Mouse (Mus musculus) midbrain, embryonic 11.5 days (tissue): ENCODE data around the gene Pid1. TPM values are rescaled to one million over a fixed set of nuclear protein-coding genes. Genes with fewer than 3 reads are reported as not detected.
A peak's percentile ranks its signal among the peaks of the same experiment; 100 is the strongest.
"Not testable (repeated sequence)": the region's sequence is repeated elsewhere in the genome, so short reads cannot be mapped to it uniquely, and the experiment has no call there.

Experiments used
- ATAC-seq: fragments of 200-750 bp; cut with Nextera tagmentation; 2 replicates; pipeline ENCODE4 v1.8.0; 2017; ENCODE audit warnings: moderate TSS enrichment, moderate library complexity; ENCODE audit not compliant: low FRiP score
- DNase-seq: peaks from one replicate; pipeline ENCODE4 v3.0.0; 2015; ENCODE audit warnings: low spot score; ENCODE audit errors: missing footprints
- H3K27ac ChIP-seq: fragments of 300-500 bp; sonication (generic); 2 replicates; pipeline ENCODE4 v1.5.1; 2014; ENCODE audit warnings: low read depth, low read length
- H3K27me3 ChIP-seq: fragments of 300-500 bp; sonication (generic); 2 replicates; pipeline ENCODE4 v1.6.1; 2014; ENCODE audit warnings: mild to moderate bottlenecking, low read length, moderate library complexity, mixed read lengths; ENCODE audit not compliant: control insufficient read depth, insufficient read depth
- H3K36me3 ChIP-seq: fragments of 300-500 bp; sonication (generic); 2 replicates; pipeline ENCODE4 v1.6.1; 2014; ENCODE audit warnings: mild to moderate bottlenecking, low read length, moderate library complexity, mixed read lengths; ENCODE audit not compliant: control insufficient read depth, insufficient read depth
- H3K4me1 ChIP-seq: fragments of 300-500 bp; sonication (generic); 2 replicates; pipeline ENCODE4 v1.6.1; 2014; ENCODE audit warnings: low read length; ENCODE audit not compliant: control insufficient read depth, insufficient read depth
- H3K4me2 ChIP-seq: fragments of 300-500 bp; sonication (generic); 2 replicates; pipeline ENCODE4 v1.6.1; 2014; ENCODE audit warnings: mild to moderate bottlenecking, moderate library complexity
- H3K4me3 ChIP-seq: fragments of 300-500 bp; sonication (generic); 2 replicates; pipeline ENCODE4 v1.5.1; 2014; ENCODE audit warnings: low read depth, low read length
- H3K9ac ChIP-seq: fragments of 300-500 bp; sonication (generic); 2 replicates; pipeline ENCODE4 v1.6.1; 2014; ENCODE audit warnings: low read length
- H3K9me3 ChIP-seq: fragments of 300-500 bp; sonication (generic); 2 replicates; pipeline ENCODE4 v1.6.1; 2016; ENCODE audit warnings: low read length; ENCODE audit not compliant: control insufficient read depth
- WGBS: fragments of 180-500 bp; shearing (Covaris S2); extraction: QIAGEN DNeasy Blood & Tissue Kit; methylation state at CpG from one replicate; pipeline ENCODE4 v1.1.7; 2014; 5-methylcytosine and 5-hydroxymethylcytosine counted together
- polyA plus RNA-seq: library from polyadenylated mRNA; unstranded; fragments of >200 nt; fragmentation: Nextera tagmentation; extraction: Ambion mirVana; gene quantifications from 2 replicates; pipeline ENCODE4 v1.2.1, GENCODE M21; 2014

Pid1 gene
- polyA plus RNA-seq, 1 experiment from 2014 or later: 25.2 TPM

DNA sequence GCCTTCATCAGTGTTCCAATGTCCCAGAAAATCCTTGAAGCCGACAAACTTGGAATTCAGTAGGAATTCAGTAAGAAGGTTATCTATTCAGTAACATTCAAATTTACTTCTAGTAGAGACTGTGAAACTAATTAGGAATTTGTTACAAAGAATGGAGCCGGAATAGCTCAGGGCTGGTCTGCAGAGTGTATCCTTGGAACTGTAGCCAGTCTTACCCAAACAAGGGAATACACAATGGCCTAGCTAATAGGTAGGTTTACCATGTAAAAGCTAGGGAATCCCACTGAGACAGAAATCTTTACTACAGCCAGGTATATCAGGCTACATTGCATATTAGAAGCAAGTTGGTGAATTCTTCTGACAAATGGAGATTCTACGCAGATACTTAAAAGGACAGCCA lies 31.2 kb downstream of the Pid1 start:
- H3K4me3 ChIP-seq, H3K27me3 ChIP-seq, H3K36me3 ChIP-seq, H3K9me3 ChIP-seq, H3K4me1 ChIP-seq, H3K9ac ChIP-seq, H3K27ac ChIP-seq, H3K4me2 ChIP-seq: not testable (repeated sequence)
- ATAC-seq (0 out of 2 replicates have a peak, but pooled peaks have one; percentile 55), DNase-seq (peak; percentile 73)
- 39% methylated on average over 3 of the region's 3 CpGs for WGBS

DNA sequence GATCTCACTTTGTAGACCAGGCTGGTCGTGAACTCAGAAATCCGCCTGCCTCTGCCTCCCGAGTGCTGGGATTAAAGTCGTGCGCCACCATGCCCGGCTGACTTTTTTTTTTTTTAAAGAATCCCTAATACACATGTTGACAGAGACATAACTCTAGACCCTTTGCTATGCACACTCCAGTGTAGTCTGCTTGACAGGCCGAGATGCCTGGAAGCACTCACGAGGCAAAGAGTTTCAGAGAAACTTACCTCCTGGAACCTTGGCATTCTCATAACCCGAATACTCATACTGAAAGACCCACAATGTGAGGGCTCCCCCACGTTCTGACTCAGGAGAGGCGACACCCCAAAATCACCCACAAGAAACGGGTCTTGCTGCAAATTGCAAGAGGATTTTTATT lies 32.1 kb downstream of the Pid1 start:
- DNase-seq, H3K36me3 ChIP-seq, H3K4me2 ChIP-seq, H3K27ac ChIP-seq, H3K9ac ChIP-seq, H3K4me1 ChIP-seq, H3K4me3 ChIP-seq, H3K27me3 ChIP-seq, ATAC-seq, H3K9me3 ChIP-seq: not testable (repeated sequence)
- 85% methylated on average over 12 of the region's 12 CpGs for WGBS

DNA sequence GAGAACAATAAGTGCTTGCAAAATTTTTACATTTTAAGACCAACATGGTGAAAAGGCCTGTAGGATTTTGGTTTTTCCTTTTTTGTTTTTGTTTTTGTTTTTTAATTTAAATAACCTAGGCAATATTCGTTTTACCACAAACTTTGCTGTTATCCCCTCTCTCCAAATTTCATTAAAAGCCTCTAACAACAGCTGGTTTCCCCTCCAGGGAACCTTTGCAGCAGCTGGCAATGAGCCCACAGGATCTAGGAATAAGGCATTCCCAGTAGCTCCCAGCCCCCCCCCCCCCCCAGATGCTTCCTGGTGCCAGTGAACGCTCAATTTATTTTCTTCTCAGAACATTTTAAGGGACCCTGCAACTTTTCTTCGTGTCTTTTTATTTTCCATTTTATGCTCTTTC lies 38.7 kb downstream of the Pid1 start:
- Histone ChIP-seq H3K4me2 (no peak overlapping the region), H3K27ac (no peak overlapping the region), H3K9me3 (no peaks in the 10 kb centered on the region), H3K36me3 (no peaks in the 10 kb centered on the region), H3K27me3 (no peaks in the 10 kb centered on the region), H3K4me1 (peaks cover 2% of the 10 kb centered on the region; the same call in 1 of the 2 replicates), H3K9ac (no peak overlapping the region), H3K4me3 (no peak overlapping the region)
- 73% methylated on average over 3 of the region's 3 CpGs for WGBS
- ATAC-seq (no peak), DNase-seq (peak; percentile 79)

DNA sequence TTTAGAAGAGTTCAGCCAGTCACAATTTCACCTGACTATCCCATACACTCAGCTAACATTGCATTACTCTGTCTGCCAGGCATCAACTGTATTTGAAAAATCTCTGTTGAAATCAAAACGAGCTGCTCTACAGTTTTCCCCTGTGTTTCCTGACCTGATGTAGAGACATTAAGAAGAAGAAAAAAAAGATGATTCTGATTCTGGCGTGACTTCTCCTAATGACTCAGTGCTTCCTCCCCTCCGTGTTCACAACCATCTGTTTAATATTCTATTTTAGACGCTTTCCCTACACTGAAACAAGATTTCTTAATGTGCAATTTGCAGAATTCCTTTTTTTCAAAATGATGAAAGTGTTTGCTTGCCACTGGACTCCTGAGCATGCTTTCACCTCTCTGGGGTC lies 42.7 kb downstream of the Pid1 start:
- Histone ChIP-seq H3K27me3 (no peaks in the 10 kb centered on the region), H3K4me2 (no peak overlapping the region), H3K36me3 (no peaks in the 10 kb centered on the region), H3K27ac (no peak overlapping the region), H3K9ac (no peak overlapping the region), H3K9me3 (no peaks in the 10 kb centered on the region), H3K4me1 (no peaks in the 10 kb centered on the region), H3K4me3 (no peak overlapping the region)
- ATAC-seq: no peak
- DNase-seq: no peak
- WGBS: 78% methylated on average over 4 of the region's 4 CpGs

DNA sequence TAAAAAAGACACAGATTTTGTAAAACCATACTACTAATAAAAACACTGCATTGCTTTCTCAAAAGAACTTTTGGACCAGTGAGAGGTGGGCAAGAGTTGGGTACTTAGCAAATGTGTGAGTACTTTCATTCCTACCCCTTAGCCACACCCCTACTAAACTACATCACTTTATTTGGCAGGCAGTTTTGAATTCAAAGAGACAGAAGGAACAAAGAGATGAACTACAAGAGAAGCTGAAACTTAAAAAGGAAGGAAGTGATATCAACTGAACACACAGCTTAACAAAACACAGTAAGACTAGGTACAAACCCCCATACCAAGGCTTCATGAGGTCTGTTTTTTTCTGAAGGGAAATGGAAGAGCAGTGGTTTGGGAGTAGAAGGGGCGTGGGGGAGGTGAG lies 45.4 kb downstream of the Pid1 start:
- Histone ChIP-seq H3K9me3 (no peaks in the 10 kb centered on the region), H3K4me1 (no peaks in the 10 kb centered on the region), H3K9ac (no peak overlapping the region), H3K27ac (no peak overlapping the region), H3K27me3 (no peaks in the 10 kb centered on the region), H3K36me3 (no peaks in the 10 kb centered on the region), H3K4me2 (no peak overlapping the region), H3K4me3 (no peak overlapping the region)
- 81% methylated on average over 1 of the region's 1 CpGs for WGBS
- DNase-seq: no peak
- ATAC-seq: no peak

DNA sequence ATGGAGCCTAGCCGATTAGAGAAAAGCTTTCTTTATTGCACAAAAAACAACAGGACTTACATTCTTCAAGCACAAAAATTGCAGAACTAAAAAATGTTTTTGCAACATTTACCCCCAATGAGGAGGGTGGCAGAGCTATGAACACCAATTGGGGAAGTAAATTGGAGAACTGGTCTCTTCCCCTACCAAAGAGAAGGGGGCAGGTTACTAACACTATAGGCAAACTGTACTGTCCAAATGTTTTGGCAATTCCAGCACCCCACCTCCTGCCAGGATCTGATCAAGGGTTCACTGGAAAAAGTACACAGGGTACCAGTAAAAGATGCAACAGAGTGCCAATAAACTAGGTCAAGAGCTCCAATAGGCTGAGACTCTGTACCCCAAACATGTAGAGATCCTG lies 46.2 kb downstream of the Pid1 start:
- ATAC-seq (no peak), DNase-seq (no peak)
- Histone ChIP-seq H3K9ac (no peak overlapping the region), H3K4me2 (no peak overlapping the region), H3K4me1 (no peaks in the 10 kb centered on the region), H3K36me3 (no peaks in the 10 kb centered on the region), H3K4me3 (no peak overlapping the region), H3K27me3 (no peaks in the 10 kb centered on the region), H3K27ac (no peak overlapping the region), H3K9me3 (no peaks in the 10 kb centered on the region)
- 76% methylated on average over 1 of the region's 1 CpGs for WGBS

DNA sequence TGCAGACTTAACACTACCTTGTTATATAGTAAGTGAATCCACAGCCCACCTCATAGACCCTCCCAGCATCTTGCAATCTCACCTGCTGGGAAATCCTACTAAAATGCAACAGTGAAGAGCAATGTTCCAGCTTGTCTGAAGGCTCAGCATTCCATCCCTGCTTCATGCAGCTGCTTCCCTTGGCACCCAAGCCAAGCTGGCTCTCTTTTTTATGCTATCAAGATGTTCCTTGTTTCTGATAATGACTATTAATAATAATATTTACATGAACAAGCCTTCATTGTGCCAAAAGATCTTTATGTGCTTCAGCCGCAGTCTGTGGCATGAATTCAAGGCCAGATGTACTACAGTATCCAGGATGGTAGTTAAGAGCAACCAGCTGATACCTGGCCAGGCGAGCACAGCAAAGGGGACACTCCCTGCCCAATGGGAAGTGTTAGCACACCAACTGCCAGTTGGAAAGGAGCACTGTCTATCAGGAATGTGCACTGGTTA lies 54.0 kb downstream of the Pid1 start:
- Histone ChIP-seq H3K9ac (no peak overlapping the region), H3K9me3 (no peaks in the 10 kb centered on the region), H3K27me3 (no peaks in the 10 kb centered on the region), H3K4me1 (no peaks in the 10 kb centered on the region), H3K36me3 (no peaks in the 10 kb centered on the region), H3K4me3 (no peak overlapping the region), H3K4me2 (no peak overlapping the region), H3K27ac (no peak overlapping the region)
- ATAC-seq (no peak), DNase-seq (no peak)
- WGBS: 66% methylated on average over 2 of the region's 2 CpGs

DNA sequence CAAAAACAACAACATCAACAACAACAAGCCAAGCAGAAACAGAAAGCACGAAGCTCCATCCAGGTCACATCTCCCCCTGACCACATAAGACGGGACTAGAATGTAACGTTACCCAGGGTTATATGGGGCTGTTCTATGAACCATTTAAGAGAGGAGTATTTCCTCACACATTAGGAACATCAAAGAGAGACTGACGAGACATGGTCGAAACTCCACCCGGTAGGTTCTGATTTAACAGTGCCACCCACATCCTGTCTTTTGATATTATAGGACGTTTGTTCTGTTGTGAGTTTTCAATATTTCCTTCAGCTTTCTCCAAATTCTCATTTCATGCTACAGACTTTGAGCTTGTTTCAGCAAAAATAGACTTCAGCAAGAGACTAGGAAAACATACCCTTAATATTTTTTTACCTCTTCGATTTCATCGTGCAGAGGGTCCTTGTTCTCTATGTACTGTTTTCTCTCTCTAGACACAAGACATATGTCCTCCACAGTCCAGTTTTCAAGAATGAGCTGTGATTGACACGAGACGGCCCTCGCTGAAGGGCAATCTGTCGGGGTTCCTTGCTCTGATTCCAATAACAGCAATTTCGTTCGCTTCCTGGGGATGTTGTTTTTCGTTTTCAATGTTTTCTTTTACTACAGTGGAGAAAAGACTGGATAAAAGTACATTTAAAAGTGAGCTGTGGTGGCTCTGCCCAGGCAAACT lies 58.1 kb downstream of the Pid1 start:
- H3K27ac ChIP-seq: no peak overlapping the region

DNA sequence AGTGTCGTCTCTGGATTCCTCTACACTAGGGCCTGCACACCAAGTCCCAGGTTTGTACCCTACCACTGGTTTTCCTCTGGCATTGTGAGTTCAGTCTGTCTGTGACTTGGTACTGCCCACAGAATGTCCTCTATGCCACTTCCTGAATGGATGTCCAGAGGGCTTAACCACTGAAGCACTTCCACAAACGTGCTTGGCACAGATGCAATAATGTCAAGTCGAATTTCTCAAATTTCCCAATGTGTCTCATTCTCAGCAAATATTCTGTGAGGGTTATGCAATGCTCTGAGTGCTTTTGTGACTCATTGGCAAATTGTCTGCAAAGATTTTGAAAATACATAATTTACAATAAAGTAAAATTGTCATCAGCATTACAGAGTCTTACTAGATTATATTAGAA lies 61.2 kb downstream of the Pid1 start:
- Histone ChIP-seq H3K4me2 (no peak overlapping the region), H3K9me3 (no peaks in the 10 kb centered on the region), H3K9ac (no peak overlapping the region), H3K36me3 (no peaks in the 10 kb centered on the region), H3K27me3 (no peaks in the 10 kb centered on the region), H3K4me3 (no peak overlapping the region), H3K27ac (no peak overlapping the region), H3K4me1 (no peaks in the 10 kb centered on the region)
- no peak for DNase-seq
- ATAC-seq: no peak
- 81% methylated on average over 3 of the region's 3 CpGs for WGBS

More for the DNA sequence above, 58.1 kb downstream of the Pid1 start:
- Histone ChIP-seq H3K4me1 (no peaks in the 10 kb centered on the region), H3K4me2 (no peak overlapping the region), H3K9ac (no peak overlapping the region), H3K4me3 (no peak overlapping the region), H3K9me3 (no peaks in the 10 kb centered on the region), H3K36me3 (no peaks in the 10 kb centered on the region), H3K27me3 (no peaks in the 10 kb centered on the region)
- 81% methylated on average over 16 of the region's 16 CpGs for WGBS
- no peak for DNase-seq
- ATAC-seq: no peak
